Mouse (Mus musculus): ENCODE measurements around the gene Nit2. TPM values are rescaled to one million over a fixed set of nuclear protein-coding genes. Genes with fewer than 3 reads are reported as not detected.
A peak's percentile ranks its signal among the peaks of the same experiment; 100 is the strongest.

The Nit2 gene
- total and polyA plus RNA-seq, 3 experiments: 33.6 to 38.9 TPM; not detected in 1

DNA sequence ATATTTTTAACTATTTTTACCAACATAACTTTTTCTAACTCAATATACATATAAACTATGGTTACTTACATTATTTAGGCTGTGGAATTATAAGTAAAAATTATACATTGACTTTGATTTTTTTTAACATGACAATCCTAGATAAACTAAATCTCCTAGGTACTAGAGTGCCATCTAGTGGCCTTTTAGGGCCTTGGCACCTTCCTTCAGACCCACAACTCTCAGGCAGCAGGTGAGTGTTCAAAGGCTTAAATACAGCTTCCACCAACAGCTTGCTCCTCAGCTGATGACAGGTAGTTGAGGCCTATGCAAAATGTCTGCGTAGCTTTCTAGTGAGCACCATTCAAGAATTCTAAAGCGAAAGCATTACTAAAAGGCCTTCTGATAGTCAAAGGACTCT, 10.1 kb upstream of the Nit2 start (continued):
- TF ChIP-seq MAFK (IDR thresholded peaks at IDR 0.05; ENCODE audit: borderline replicate concordance, low read depth, low read length) (no peak), NELFE (IDR thresholded peaks at IDR 0.05; ENCODE audit: low read depth, low read length) (no peak), KAT2A (conservative IDR thresholded peaks at IDR 0.05; ENCODE audit: low read depth, low read length) (no peak), ELF1 (IDR thresholded peaks at IDR 0.05; ENCODE audit: low read depth, low read length) (no peak), POLR2A (IDR thresholded peaks at IDR 0.05; ENCODE audit: control insufficient read depth in 1 of 2, insufficient read depth in 1 of 2, low read depth in 1 of 2, low read length in 2 of 2, poor library complexity in 1 of 2) (no peak), BHLHE40 (IDR thresholded peaks at IDR 0.05; ENCODE audit: borderline replicate concordance, low read depth, low read length) (no peak), JUND (IDR thresholded peaks at IDR 0.05; ENCODE audit: low read depth, low read length) (no peak), TCF12 (IDR thresholded peaks at IDR 0.05; ENCODE audit: low read depth, low read length) (no peak), GABPA (IDR thresholded peaks at IDR 0.05; ENCODE audit: low read depth, low read length) (no peak), ZMIZ1 (IDR thresholded peaks at IDR 0.05; ENCODE audit: low read depth, low read length) (no peak), MEF2A (IDR thresholded peaks at IDR 0.05; ENCODE audit: extremely low read depth, insufficient replicate concordance, low read depth, low read length, poor library complexity, severe bottlenecking) (no peak), E2F4 (IDR thresholded peaks at IDR 0.05; ENCODE audit: borderline replicate concordance, low read depth, low read length) (no peak), RAD21 (IDR thresholded peaks at IDR 0.05; ENCODE audit: low read depth, low read length) (peak; percentile 66), NRF1 (IDR thresholded peaks at IDR 0.05; ENCODE audit: insufficient read depth, low read depth, low read length, poor library complexity, severe bottlenecking) (no peak), UBTF (IDR thresholded peaks at IDR 0.05; ENCODE audit: borderline replicate concordance, insufficient read depth, low read depth, low read length) (no peak)

- Histone ChIP-seq H3K27ac (ENCODE audit: control insufficient read depth, low read depth, low read length) (no peak overlapping the region), H3K36me3 (ENCODE audit: control insufficient read depth in 1 of 2, insufficient read depth in 2 of 2, low read length in 2 of 2) (peaks cover 3 to 8% of the 10 kb centered on the region in 2 experiments), H3K79me2 (ENCODE audit: control insufficient read depth, insufficient read depth, low read length, poor library complexity) (no peaks in the 10 kb centered on the region), H3K9ac (ENCODE audit: control insufficient read depth, low read depth, low read length, poor library complexity, severe bottlenecking) (no peak overlapping the region), H3K9me3 (replicated peaks; ENCODE audit: insufficient read depth, low read length) (no peaks in the 10 kb centered on the region), H3K4me1 (ENCODE audit: control insufficient read depth in 1 of 2, insufficient read depth in 2 of 2, low read length in 2 of 2) (peaks cover 3 to 5% of the 10 kb centered on the region in 2 experiments; a peak in 3 of 4 replicates), H3K27me3 (ENCODE audit: control insufficient read depth in 1 of 2, insufficient read depth in 2 of 2, low read length in 2 of 2) (no peaks in the 10 kb centered on the region), H3K4me3 (ENCODE audit: control insufficient read depth in 1 of 2, insufficient read depth in 1 of 2, low read depth in 2 of 2, low read length in 2 of 2) (no peak overlapping the region)
- DNase-seq (ENCODE audit: low read depth, low spot score): no peak
- no peak for TF ChIP-seq MEF2A (IDR thresholded peaks at IDR 0.05; ENCODE audit: extremely low read depth, insufficient replicate concordance, low read depth, low read length, poor library complexity, severe bottlenecking)
- no peak for TF ChIP-seq TBP (IDR thresholded peaks at IDR 0.05; ENCODE audit: low read depth, low read length)
- TF ChIP-seq MXI1 (IDR thresholded peaks at IDR 0.05; ENCODE audit: low read depth, low read length): no peak
- TF ChIP-seq MYB (IDR thresholded peaks at IDR 0.05; ENCODE audit: low read depth, low read length): no peak
- no peak for TF ChIP-seq CHD2 (IDR thresholded peaks at IDR 0.05; ENCODE audit: low read length)
- TF ChIP-seq GATA1 (IDR thresholded peaks at IDR 0.05; ENCODE audit: low read depth, low read length): no peak
- TF ChIP-seq RAD21 (IDR thresholded peaks at IDR 0.05; ENCODE audit: low read depth, low read length): no peak
- TF ChIP-seq RCOR1 (IDR thresholded peaks at IDR 0.05; ENCODE audit: low read depth, low read length): no peak
- TF ChIP-seq ELF1 (IDR thresholded peaks at IDR 0.05; ENCODE audit: low read depth, low read length): no peak
- TF ChIP-seq NELFE (IDR thresholded peaks at IDR 0.05; ENCODE audit: low read depth, low read length): no peak
- TF ChIP-seq NRF1 (IDR thresholded peaks at IDR 0.05; ENCODE audit: insufficient read depth, low read depth, low read length, poor library complexity, severe bottlenecking): no peak
- no peak for TF ChIP-seq USF2 (IDR thresholded peaks at IDR 0.05; ENCODE audit: borderline replicate concordance in 1 of 2, insufficient read depth in 1 of 2, low read depth in 1 of 2, low read length in 2 of 2)
- TF ChIP-seq ETS1 (IDR thresholded peaks at IDR 0.05; ENCODE audit: low read depth, low read length): no peak
Measured at GRCm38 (mm10) chr16:57176276-57176675, 9.1 kb upstream of the Nit2 start.
